Mouse (Mus musculus): Measurements from ENCODE around the gene Tns3. TPM values are rescaled to one million over a fixed set of nuclear protein-coding genes. Genes with fewer than 3 reads are reported as not detected.

Gene Tns3
- polyA plus RNA-seq, 1 experiment from 2014 or later, result 13.8 TPM

DNA sequence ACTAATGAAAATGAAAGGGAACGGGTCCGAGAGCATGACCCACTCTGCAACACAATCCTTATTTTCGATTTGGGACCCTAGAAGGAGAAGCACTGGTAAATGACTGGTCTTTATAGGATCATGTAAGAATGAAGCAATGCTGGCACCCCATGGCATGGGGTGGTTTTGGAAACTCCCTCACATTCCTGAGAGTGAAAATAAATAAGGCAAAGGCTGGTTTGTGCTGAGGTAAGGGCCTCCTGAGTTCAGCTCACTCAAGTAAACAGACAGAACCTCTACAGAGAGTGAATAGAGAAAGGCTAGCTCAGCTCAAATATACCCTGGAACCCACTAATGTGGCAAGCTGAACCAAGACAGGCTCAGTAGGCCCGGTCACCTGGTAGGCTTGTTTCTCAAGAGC is 179.8 kb downstream of the Tns3 start:
- H3K27me3 ChIP-seq (ENCODE audit: poor library complexity, severe bottlenecking), result no peaks in the 10 kb centered on the region
- no peak overlapping the region for H3K27ac ChIP-seq
- 94% methylated on average over 4 of the region's 4 CpGs for WGBS
- H3K4me1 ChIP-seq, result no peaks in the 10 kb centered on the region
- no peak overlapping the region for H3K4me3 ChIP-seq
- no peak for DNase-seq (ENCODE audit: extremely low spot score, low spot score)
- H3K9me3 ChIP-seq, result no peaks in the 10 kb centered on the region
- H3K36me3 ChIP-seq (replicated peaks), result 0 out of 2 replicates have a peak, but pooled peaks cover 13% of the 10 kb centered on the region

DNA sequence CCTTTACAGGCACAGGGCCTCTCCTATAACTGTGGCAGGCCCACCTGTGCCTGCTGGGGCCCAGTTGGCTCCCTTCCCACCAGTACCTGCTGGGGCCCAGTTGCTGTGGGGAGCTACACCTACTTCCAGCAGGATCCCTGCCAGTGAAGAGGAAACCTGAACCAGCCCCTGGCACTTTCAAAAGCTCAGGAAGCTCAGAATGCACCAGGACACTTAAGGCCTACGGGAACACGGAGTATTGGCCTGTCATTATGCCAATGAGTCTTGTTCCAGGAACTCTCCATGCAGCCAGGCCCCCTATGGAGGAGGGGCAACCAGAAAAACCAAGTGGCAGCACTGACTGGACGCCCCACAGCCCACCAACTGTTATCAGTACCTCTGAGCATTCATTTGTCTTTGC is 181.6 kb downstream of the Tns3 start:
- Histone ChIP-seq H3K4me3 (no peak overlapping the region), H3K36me3 (replicated peaks) (peaks cover 29% of the 10 kb centered on the region), H3K27ac (no peak overlapping the region), H3K9me3 (no peaks in the 10 kb centered on the region), H3K4me1 (no peaks in the 10 kb centered on the region), H3K27me3 (ENCODE audit: poor library complexity, severe bottlenecking) (no peaks in the 10 kb centered on the region)
- WGBS, result 75% methylated on average over 3 of the region's 3 CpGs
- no peak for DNase-seq (ENCODE audit: extremely low spot score, low spot score)

GRCm38 (mm10) chr11:8481962-8482361 is 182.4 kb downstream of the Tns3 start:
- no peak overlapping the region for H3K4me3 ChIP-seq
- no peak overlapping the region for H3K27ac ChIP-seq
- no peaks in the 10 kb centered on the region for H3K9me3 ChIP-seq
- 85% methylated on average over 5 of the region's 5 CpGs for WGBS
- no peak for DNase-seq (ENCODE audit: extremely low spot score, low spot score)
- no peaks in the 10 kb centered on the region for H3K4me1 ChIP-seq
- no peaks in the 10 kb centered on the region for H3K27me3 ChIP-seq (ENCODE audit: poor library complexity, severe bottlenecking)
- H3K36me3 ChIP-seq (replicated peaks), result peaks cover 36% of the 10 kb centered on the region

GRCm38 (mm10) chr11:8481529-8481928 is 182.8 kb downstream of the Tns3 start:
- Histone ChIP-seq H3K9me3 (no peaks in the 10 kb centered on the region), H3K36me3 (replicated peaks) (peaks cover 40% of the 10 kb centered on the region), H3K27me3 (ENCODE audit: poor library complexity, severe bottlenecking) (no peaks in the 10 kb centered on the region), H3K4me1 (no peaks in the 10 kb centered on the region), H3K4me3 (no peak overlapping the region), H3K27ac (no peak overlapping the region)
- 92% methylated on average over 6 of the region's 6 CpGs for WGBS
- no peak for DNase-seq (ENCODE audit: extremely low spot score, low spot score)

DNA sequence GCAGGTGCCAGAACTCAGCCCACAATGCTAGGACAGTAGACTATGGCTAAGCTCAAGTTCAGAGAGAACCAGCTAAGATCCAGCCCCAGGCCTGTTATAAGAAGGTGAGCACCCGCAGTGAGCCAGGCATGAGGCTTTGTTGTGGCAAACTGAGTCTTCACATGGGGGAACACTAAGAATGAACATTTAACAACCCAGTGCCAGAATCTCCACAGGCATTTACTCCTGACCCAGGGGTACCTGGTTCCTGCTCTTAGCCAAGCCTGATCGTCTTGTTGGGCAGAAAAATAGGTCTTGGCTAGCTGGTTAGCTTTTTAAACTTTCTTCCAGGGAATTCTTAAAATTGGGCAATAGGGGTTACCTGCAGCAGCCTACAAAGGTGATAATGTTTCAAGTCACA is 184.5 kb downstream of the Tns3 start:
- Histone ChIP-seq H3K9me3 (no peaks in the 10 kb centered on the region), H3K4me3 (no peak overlapping the region), H3K27ac (no peak overlapping the region), H3K27me3 (ENCODE audit: poor library complexity, severe bottlenecking) (no peaks in the 10 kb centered on the region), H3K36me3 (replicated peaks) (peaks cover 37% of the 10 kb centered on the region), H3K4me1 (no peaks in the 10 kb centered on the region)
- no peak for DNase-seq (ENCODE audit: extremely low spot score, low spot score)
- WGBS, result 86% methylated on average over 2 of the region's 2 CpGs

- Histone ChIP-seq H3K27ac (no peak overlapping the region), H3K36me3 (replicated peaks) (peaks cover 38% of the 10 kb centered on the region), H3K4me1 (no peaks in the 10 kb centered on the region), H3K9me3 (no peaks in the 10 kb centered on the region), H3K27me3 (ENCODE audit: poor library complexity, severe bottlenecking) (no peaks in the 10 kb centered on the region), H3K4me3 (no peak overlapping the region)
- WGBS, result 92% methylated on average over 7 of the region's 7 CpGs
- DNase-seq (ENCODE audit: extremely low spot score, low spot score), result no peak
Measured at GRCm38 (mm10) chr11:8479313-8479712, 185.0 kb downstream of the Tns3 start.

DNA sequence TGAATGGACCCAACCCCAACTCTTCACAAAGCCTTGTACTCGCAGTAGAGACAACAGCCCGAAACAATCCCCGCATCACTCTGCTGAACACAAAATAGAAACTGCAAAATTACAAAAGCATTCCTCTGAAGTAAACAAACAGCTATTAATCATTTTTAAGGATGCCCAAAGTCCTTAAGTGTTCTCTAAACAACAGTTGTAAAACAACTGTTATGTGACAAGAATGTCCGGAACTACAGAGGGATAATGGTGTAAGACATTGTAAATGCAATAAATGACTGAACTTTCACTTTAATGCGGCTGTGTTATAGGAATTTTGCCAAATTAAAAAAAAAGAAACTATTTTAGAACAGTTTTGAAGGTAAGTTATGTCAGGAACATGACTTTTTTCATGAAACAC is 190.7 kb downstream of the Tns3 start:
- H3K27me3 ChIP-seq (ENCODE audit: poor library complexity, severe bottlenecking), result no peaks in the 10 kb centered on the region
- DNase-seq (ENCODE audit: extremely low spot score, low spot score), result no peak
- H3K36me3 ChIP-seq (replicated peaks), result peaks cover 25% of the 10 kb centered on the region
- no peak overlapping the region for H3K4me3 ChIP-seq
- no peaks in the 10 kb centered on the region for H3K9me3 ChIP-seq
- peaks cover 17% of the 10 kb centered on the region for H3K4me1 ChIP-seq
- 92% methylated on average over 5 of the region's 5 CpGs for WGBS
- H3K27ac ChIP-seq, result no peak overlapping the region

DNA sequence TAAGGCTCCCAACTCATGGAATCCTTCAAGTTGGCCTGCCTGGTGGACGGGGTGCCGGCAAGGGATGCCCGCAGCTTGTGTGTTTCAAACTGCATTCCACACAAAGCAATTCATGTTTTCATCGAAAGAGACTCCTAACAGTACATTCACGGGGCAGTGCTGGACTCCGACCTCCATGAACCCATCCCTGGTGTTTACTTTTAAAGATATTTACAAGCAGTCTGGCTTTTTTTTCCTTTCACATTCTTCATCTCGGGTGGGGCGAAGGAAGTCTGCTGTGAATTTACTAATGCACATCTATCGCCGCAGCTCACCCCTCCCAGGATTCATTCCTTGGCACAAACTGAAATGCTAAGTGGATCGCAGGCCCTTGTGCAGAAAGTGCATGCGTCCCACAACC is 191.9 kb downstream of the Tns3 start:
- Histone ChIP-seq H3K27ac (no peak overlapping the region), H3K36me3 (replicated peaks) (peaks cover 14% of the 10 kb centered on the region), H3K4me1 (peaks cover 28% of the 10 kb centered on the region), H3K27me3 (ENCODE audit: poor library complexity, severe bottlenecking) (no peaks in the 10 kb centered on the region), H3K4me3 (no peak overlapping the region), H3K9me3 (no peaks in the 10 kb centered on the region)
- 93% methylated on average over 12 of the region's 12 CpGs for WGBS
- no peak for DNase-seq (ENCODE audit: extremely low spot score, low spot score)

DNA sequence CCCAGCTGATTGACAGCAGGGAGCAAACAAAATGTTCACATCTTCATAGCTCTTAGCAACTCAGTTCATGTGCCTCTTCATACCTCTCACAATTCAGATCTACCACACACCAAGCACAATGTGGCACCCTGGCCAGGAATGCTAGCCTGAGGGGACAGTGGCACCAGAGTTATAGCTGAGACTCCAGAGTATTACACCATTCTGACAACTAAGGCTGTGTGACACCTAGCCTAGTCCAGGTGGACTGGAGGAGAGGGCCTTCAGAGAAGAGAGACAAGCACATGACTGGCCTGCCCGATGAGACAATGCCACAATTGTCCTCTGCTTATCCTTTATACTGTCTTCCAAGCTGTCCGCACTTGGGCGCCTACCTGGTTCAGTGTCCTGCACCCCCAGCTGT is 192.8 kb downstream of the Tns3 start:
- Histone ChIP-seq H3K27me3 (ENCODE audit: poor library complexity, severe bottlenecking) (no peaks in the 10 kb centered on the region), H3K27ac (no peak overlapping the region), H3K4me3 (no peak overlapping the region), H3K4me1 (peaks cover 37% of the 10 kb centered on the region), H3K9me3 (no peaks in the 10 kb centered on the region), H3K36me3 (replicated peaks) (peaks cover 5% of the 10 kb centered on the region)
- DNase-seq (ENCODE audit: extremely low spot score, low spot score), result no peak
- 93% methylated on average over 3 of the region's 3 CpGs for WGBS

- Histone ChIP-seq H3K4me3 (no peak overlapping the region), H3K36me3 (replicated peaks) (0 out of 2 replicates have a peak, but pooled peaks cover 2% of the 10 kb centered on the region), H3K4me1 (peaks cover 41% of the 10 kb centered on the region), H3K27ac (0 out of 2 replicates have a peak overlapping the region, but pooled peaks have one; percentile 90), H3K27me3 (ENCODE audit: poor library complexity, severe bottlenecking) (no peaks in the 10 kb centered on the region), H3K9me3 (no peaks in the 10 kb centered on the region)
- 84% methylated on average over 9 of the region's 9 CpGs for WGBS
- no peak for DNase-seq (ENCODE audit: extremely low spot score, low spot score)
Measured at GRCm38 (mm10) chr11:8469537-8469936, 194.8 kb downstream of the Tns3 start.

GRCm38 (mm10) chr11:8468161-8469091 is 195.9 kb downstream of the Tns3 start:
- H3K9me3 ChIP-seq, result no peaks in the 10 kb centered on the region
- peaks cover 41% of the 10 kb centered on the region for H3K4me1 ChIP-seq
- H3K4me3 ChIP-seq, result peak overlapping the region; percentile 60
- H3K36me3 ChIP-seq (replicated peaks), result no peaks in the 10 kb centered on the region; the same call in 1 of the 2 replicates
- under 1% methylated on average over 33 of the region's 33 CpGs for WGBS
- peak; percentile 65 for DNase-seq (ENCODE audit: extremely low spot score, low spot score)
- H3K27me3 ChIP-seq (ENCODE audit: poor library complexity, severe bottlenecking), result no peaks in the 10 kb centered on the region
- H3K27ac ChIP-seq, result peak overlapping the region; percentile 90

GRCm38 (mm10) chr11:8467403-8468160 is 196.8 kb downstream of the Tns3 start:
- DNase-seq (ENCODE audit: extremely low spot score, low spot score), result peak; percentile 29

GRCm38 (mm10) chr11:8463866-8464265 is 200.5 kb downstream of the Tns3 start:
- Histone ChIP-seq H3K36me3 (replicated peaks) (peaks cover 14% of the 10 kb centered on the region; the same call in 1 of the 2 replicates), H3K4me1 (peaks cover 33% of the 10 kb centered on the region), H3K9me3 (no peaks in the 10 kb centered on the region), H3K27ac (0 out of 2 replicates have a peak overlapping the region, but pooled peaks have one; percentile 15), H3K27me3 (ENCODE audit: poor library complexity, severe bottlenecking) (no peaks in the 10 kb centered on the region), H3K4me3 (no peak overlapping the region)
- DNase-seq (ENCODE audit: extremely low spot score, low spot score), result no peak
- 79% methylated on average over 2 of the region's 2 CpGs for WGBS

More at GRCm38 (mm10) chr11:8467403-8468160, 196.8 kb downstream of the Tns3 start:
- H3K36me3 ChIP-seq (replicated peaks), result peaks cover 7% of the 10 kb centered on the region; the same call in 1 of the 2 replicates
- H3K4me3 ChIP-seq, result peak overlapping the region; percentile 60
- H3K9me3 ChIP-seq, result no peaks in the 10 kb centered on the region
- H3K27ac ChIP-seq, result peak overlapping the region; percentile 90
- peaks cover 41% of the 10 kb centered on the region for H3K4me1 ChIP-seq
- H3K27me3 ChIP-seq (ENCODE audit: poor library complexity, severe bottlenecking), result no peaks in the 10 kb centered on the region
- WGBS, result 18% methylated on average over 13 of the region's 13 CpGs
